Mouse (Mus musculus) left cerebral cortex, postnatal 4 days (tissue): ENCODE results near the gene Rtp4. TPM values are rescaled to one million over a fixed set of nuclear protein-coding genes. Genes with fewer than 3 reads are reported as not detected.
A peak's percentile ranks its signal among the peaks of the same experiment; 100 is the strongest.

ENCODE experiments used
- DNase-seq: peaks from one replicate; pipeline ENCODE4 v3.0.0-alpha.2; 2022
- intact Hi-C: fragments of 180-260 bp; cut with DNase I; formaldehyde crosslinking; loops from one replicate; pipeline ENCODE4 v1.15.1; 2025
- total RNA-seq, 2 experiments: library from RNA; stranded (reverse); gene quantifications; 2 replicates each; pipeline ENCODE4 v1.2.3; 2021

Gene Rtp4
- total RNA-seq, result 1 to 10 TPM in 1 of 2 experiments, under 1 TPM in 1; 0.93 to 1.1 TPM

DNA sequence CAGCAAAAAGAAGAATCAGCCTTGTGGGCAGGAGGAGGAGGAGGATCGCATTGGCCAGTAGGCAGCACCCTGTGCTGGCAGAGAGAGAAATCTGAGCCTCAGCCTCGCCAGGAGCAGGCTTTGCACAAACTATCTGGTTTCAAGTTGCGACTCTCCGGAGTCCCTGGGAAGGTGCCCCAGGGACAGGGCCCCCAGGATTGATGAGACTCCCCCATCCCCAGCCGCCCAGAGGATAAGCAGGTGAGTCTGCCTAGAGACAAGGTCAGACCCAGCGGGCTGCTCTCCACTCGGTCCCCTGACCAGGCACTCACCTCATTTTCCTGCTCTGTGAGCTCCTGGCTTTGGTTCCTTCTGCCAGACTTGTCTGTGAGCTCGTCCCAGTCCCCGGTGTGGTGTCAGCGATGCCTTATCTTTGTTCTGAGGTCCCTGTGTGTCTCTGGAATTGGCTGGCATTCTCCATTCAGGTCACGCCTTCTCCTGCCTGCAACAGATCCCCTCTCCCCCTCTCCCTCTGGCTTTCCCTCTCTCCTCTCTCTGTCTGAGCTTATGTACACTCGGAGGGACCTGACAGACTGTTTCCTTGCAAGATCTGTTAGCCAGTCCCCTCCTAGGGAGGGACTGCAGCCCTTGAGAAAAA, at the start of gene Rtp4, which contains the start of gene Masp1:
TSS of gene Rtp4 (plus strand) at position 57 of the 637 bp plus-strand sequence.
TSS of gene Masp1 (minus strand) at position 581 of the 637 bp plus-strand sequence.
- DNase-seq, result peak; percentile 33
- intact Hi-C loops, result no loop called here

DNA sequence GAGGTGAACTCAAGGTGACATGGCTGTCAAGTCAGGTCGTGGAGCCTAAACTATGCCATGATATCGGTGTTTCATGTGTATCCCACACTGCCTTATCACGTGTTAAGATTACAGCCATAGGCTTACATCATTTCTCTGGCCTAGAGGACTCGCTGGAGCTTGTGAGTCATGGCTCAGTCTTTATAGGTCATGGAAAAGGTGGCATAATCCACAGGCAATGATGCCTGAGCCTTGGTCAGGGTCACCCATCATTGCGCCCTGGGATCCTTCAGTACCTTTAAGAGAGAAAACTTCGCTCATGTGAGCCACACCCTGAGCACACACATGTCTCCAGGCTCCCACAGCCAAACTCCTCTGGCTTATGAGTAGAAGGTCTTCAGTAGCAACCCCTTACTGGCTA, 48.5 kb upstream of the Rtp4 start:
- DNase-seq, result no peak
- intact Hi-C loops, result no loop called here

DNA sequence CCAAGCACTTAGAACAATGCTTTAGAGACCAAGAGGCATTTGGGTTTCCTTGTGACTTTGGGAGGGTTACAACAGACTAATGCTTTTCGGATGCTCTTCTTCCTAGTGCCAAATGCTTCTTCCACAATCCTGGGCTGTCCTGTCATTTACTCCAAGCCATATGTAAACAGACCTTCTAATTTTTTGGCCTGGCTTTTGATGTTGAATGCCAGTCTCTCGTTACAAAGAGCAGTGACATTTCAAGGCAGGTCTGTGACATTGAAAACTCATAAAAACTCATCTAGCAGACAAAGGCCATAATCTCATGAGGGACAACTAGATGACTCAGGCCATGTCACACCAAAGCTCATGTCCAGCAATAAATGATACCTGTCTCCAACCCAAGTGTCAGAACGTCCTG, 48.0 kb upstream of the Rtp4 start:
- intact Hi-C loops, result no loop called here
- no peak for DNase-seq

DNA sequence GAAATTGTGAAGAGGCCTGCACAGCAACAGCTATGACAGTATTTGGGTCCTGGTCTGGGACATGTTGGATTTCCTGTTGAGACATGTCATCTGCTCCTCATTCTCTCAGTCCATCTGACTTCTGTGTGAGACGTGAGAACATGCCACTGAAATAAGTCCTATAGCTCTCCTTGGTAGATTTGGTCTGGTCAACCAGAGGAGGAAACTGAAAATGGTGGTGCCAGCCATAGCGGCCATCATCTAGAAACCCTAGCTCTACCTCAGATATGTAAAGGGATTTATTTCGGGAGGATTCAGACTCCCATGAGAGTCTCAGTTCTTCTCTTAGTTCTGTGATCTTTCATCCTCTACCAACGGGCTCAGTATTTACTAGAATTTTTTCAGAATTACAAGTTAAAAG, 44.4 kb upstream of the Rtp4 start:
- intact Hi-C loops, result no loop called here
- DNase-seq, result no peak

DNA sequence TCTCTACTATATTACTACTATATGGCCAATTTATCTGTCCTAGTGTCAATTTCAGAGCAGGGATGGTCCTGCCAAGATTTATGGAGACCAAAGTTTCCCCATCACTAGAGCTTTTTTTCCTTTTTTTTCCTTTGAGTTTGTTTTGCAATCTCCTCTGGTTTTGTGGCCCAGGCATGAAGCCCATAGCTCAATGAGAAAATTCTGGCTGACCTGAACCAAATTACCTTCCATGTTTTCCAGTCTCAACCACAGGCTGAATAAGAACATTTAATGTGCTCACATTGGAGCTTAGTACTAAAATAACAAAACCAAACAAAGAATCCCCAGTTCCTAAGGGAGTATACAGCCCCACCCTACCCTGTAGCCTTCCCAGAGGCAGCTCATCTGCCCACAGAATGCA, 43.5 kb upstream of the Rtp4 start:
- intact Hi-C loops, result no loop called here
- DNase-seq, result no peak

DNA sequence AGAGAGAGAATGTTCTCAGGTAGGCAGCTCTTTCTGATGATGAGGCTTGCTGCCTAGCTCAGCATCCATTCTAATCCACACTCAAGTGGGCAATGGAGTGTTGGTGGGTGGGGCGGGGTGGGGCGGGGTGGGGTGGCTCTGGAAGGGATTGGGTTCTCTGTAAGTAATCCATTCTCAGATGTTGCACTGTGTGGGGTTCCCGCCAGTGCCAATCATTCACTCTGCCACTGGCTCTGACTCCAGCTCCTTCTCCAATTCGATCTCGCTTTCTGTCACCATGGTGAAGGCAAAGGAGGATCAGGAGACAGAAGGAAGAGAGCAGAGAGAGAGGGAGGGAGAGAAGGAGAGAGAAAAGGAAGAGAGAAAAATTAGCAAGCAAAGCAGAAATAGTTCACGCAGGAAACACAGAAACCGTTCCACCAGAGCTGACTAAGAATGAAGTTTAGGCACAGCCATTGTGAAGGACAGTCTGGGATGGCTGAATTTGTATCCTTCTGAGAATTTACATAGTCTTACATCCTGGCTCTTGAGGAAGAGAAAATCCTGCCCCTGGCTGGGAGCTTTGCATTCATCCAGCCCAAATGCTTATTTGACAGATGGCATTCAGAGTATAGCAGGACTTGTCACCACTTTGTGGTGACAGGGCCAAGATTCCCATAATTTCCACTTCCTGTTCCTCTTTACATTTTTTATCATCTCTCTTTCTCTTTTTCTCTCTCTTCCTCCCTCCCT, 40.1 kb upstream of the Rtp4 start:
- no peak for DNase-seq
- intact Hi-C loops, result no loop called here

DNA sequence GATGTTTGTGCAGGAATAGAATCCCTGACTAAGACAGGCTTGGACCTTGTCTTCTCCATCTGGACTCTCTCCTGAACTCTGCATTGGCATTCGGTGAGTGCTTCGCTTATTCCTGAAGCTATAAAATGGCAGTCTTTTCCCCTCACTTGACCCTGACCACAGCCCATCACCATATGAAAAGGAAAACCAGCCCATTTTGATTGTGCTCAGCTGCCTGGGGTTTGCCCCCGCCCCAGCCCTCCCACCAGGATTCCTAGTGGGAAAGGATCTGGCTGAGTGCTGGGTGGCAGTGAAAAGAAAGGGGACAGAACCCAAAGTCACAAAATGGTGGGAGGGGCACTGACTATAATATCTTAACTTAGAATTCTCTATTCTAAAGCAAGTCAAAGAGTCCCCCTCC, 37.9 kb upstream of the Rtp4 start:
- DNase-seq, result no peak
- intact Hi-C loops, result no loop called here

DNA sequence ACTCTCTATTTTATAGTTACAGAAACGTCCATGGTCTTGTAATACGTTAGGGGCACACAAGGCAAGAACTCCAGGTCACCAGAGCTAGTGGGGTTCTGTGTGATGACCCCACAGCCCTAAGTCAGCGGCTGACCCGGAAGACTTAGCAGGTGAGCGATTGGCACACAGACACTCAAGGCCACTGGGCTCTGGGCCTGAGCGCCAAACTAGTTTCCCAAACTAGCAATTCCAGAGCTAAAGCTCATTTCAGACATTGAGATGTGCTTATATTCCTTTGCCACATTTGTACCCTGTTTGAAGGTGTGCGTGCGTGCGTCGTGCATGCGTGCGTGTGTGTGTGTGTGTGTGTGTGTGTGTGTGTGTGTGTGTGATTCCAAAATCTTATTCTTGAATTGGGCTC, 37.2 kb upstream of the Rtp4 start:
- DNase-seq, result no peak
- intact Hi-C loops, result no loop called here

DNA sequence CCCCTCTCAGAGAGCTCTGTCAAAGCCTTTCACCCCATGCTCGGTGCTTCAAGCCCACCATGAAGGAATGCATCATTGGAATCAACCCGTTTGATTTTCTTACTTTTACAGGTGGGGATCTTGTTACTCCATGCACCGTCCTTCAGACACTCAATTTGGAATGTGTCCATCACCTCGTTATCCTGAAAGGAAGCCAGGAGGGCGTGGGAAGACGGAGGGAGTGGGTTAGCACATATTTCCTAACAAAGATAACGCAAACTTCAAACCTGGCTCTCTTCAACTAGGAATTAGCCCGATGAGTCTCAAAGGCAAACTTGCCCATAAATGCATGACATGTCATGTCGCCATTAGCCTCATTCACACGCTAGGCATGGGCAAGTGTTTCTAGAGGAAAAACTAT, 36.8 kb upstream of the Rtp4 start:
- no peak for DNase-seq
- intact Hi-C loops, result no loop called here

DNA sequence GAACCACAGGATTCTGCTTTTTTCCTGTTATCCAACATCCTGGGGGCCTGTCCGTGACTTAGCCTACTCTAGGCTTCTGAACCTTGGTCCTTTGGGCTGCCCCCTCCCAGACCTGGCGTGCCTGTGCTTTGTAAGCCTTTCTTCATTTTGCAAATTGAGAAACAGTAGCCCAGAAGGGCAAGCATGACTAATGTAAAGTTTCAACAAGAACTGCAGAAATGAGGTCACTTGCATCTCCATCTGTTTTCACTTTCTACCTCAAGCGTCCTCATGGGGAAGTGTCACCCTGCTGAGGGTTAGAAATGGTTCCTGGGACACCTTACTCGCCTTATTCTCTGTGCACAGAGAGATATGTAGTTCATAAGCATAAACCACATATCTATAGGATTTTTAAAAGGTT, 27.3 kb upstream of the Rtp4 start:
- intact Hi-C loops, result no loop called here
- no peak for DNase-seq

DNA sequence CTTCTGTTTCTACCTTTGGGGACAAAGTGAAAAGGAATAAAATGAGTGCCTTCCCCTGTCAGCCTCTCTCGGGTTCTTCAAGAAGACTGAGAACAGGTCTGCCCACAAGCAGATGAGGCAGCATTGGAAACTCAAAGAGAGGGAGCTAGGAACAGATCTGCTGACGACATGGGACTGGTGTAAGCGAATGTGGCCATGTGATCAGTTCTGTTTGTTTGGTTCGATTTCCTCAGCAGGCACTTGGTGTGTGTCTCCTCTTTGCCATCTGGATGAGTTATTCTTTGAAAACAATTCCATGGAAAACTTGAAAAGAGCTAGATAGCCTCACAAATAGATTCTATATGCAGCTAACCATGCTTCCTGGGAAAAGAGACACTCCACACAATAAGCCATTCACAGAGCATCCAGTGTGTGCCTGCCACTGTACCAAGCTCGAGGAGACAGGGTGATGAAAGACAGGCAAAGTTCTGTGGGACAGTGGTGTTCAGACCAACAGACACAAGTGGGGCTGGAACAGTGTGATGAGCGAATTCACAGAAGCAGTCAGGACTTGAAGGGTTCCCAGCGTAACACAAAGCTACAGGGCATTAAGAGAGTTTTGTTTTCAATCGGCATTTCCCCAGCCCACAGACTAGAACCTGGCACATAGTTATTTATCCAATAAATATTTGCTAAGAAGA, 23.7 kb upstream of the Rtp4 start:
- DNase-seq, result no peak
- intact Hi-C loops, result no loop called here

DNA sequence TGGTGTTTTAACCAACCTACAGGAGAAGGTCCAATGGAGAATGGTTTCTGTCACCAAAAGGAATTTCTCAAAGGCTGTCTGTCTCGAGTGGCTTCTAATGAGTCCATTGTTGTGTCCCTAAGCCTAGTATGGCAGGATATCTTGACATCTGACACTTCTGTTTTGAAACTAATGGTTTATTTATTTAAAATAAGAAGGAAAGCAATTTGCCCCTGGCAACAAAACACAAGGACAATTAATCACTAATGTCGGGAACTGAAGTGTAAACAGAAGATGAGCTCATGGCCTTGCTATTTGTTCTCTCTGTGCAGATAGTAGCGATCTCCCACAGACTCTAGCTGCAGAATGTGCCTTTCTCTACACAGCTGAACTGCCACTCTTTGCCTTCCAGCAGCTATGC, 22.7 kb upstream of the Rtp4 start:
- intact Hi-C loops, result no loop called here
- DNase-seq, result no peak

DNA sequence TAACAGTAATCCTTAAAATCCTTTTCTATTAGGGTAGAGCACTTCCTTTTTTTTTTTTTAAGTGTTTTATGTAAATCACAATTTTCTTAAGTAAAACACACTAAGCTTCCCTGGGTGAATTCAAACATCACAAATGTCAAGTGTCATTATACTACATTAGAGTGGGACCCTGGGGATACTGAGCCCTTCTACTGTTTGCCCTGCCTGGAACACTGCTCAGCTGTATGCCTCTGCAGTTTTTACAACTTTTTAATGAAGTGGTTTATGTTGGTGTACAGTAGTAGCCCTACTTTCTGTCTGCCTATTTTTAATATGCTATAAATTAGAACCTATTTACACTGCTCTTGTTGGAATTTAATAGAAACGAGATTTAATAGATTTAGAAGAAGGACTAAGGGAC, 22.2 kb upstream of the Rtp4 start:
- no peak for DNase-seq
- intact Hi-C loops, result no loop called here

DNA sequence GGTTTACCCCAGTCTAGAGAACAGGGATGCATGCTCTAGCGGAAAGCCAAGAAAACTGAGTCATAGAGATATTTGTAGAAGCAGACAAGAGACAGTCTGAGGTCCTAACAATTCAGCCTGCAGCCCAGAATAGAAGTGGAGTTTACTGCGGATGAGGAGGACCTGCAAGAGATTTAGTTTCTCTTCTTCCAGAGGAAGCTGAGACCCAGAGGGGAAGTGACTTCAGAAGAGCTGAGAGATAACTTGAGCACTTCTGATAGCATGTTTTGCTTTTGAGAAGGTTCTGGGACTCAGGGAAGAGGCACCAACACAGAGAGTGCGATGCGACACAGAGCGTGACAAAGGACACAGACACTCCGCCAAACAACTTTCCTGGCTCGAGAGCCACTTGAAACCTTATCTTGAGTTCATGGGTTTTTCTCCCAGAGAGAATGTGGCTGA, 21.4 kb upstream of the Rtp4 start:
- intact Hi-C loops, result no loop called here
- no peak for DNase-seq

DNA sequence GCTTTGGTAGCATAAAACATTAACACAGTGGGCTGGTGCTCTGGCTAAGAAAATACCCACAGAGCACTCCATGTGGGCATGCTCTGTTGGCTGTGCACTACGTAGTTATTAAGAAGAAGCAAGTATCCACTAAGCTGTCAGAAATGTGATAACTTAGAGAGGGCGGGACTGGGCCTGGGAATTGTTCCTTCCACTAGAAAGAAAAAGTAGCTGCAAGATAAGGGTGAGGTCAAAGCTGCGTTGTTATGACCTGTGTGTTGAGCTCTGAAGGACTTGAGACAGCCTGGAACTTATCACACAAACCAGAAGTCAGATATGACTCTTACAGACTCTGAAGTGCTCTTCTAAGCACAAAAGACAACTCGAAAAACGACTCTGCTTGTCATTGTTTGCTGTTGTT, 19.5 kb upstream of the Rtp4 start:
- intact Hi-C loops, result no loop called here
- DNase-seq, result no peak

DNA sequence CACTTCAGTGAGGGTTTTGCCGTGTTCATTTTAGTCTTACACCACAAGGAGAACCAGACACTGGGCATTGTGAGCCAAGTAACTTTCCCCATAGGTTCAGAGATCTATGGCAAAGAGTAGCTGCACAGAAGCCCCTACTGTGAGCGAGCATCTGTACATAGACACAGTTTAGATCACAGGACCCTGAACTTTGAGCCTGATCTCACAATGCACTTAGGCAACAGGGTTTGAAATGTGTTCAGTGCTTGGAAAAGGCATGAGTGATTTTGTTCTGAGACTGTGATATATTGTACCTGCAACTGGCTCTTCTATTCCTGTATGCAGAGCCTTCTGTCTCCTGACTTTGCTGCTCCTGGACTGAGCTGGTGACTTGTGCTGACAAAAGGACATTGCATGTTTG, 18.8 kb upstream of the Rtp4 start:
- no peak for DNase-seq
- intact Hi-C loops, result no loop called here

DNA sequence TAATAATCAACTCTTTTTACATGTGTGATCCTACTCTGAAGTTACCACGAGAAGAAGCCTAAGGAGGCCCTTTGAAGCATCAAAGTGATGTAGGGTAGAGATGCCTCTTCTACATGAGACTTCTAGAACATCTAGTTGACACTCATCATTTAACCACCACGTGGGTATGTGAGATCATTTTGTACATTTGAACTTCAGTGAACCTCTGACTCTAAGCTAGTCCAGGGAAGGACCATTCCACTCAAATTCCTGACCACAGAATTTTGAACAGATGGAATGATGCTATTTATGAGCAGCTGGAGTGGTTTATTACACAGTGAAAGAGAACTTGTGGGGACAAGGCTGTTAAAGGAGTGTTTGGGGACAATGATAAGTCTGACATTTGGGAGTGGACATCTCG, 17.6 kb upstream of the Rtp4 start:
- DNase-seq, result no peak
- intact Hi-C loops, result no loop called here

DNA sequence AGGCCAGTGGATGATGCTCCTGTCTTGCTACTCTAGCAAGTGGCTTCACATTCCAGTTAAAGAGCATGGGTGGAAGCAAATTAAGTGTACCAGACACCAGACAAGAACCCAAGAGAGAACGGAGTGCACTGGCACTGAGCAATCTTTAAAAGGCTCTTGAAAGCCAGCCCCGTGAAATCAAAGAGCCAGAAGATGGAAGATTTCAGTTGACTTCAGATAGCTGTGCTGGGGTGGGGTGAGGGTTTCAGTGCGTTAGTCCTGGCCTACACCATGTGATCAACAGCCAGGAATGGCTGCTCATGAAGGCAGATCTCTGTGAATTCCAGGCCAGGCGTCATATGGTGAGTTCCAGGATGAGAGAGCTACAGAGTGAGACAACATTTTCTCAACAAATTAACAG, 16.7 kb upstream of the Rtp4 start:
- intact Hi-C loops, result no loop called here
- DNase-seq, result no peak

DNA sequence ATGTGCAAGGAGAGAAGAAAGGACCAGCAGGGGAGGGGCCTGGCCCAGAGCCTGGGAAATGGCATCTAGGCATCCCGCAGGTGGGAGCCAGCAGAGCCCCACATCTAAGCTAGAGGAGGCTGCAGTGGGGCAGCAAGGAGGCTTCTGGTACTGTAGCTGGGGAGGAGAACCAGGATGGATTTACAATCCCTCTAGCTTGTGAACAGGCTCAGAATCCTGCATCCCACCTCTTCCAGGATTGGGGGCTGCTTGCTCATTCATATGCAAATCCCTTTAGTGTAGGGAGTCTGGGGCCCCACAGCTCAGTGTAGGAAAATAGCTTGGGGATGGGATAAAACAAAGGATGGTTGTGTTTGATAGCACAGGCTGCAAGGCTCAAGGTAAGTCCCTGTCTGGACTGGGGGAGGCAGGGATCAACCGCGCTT, 15.8 kb upstream of the Rtp4 start:
- DNase-seq, result peak; percentile 25
- intact Hi-C loops, result no loop called here

DNA sequence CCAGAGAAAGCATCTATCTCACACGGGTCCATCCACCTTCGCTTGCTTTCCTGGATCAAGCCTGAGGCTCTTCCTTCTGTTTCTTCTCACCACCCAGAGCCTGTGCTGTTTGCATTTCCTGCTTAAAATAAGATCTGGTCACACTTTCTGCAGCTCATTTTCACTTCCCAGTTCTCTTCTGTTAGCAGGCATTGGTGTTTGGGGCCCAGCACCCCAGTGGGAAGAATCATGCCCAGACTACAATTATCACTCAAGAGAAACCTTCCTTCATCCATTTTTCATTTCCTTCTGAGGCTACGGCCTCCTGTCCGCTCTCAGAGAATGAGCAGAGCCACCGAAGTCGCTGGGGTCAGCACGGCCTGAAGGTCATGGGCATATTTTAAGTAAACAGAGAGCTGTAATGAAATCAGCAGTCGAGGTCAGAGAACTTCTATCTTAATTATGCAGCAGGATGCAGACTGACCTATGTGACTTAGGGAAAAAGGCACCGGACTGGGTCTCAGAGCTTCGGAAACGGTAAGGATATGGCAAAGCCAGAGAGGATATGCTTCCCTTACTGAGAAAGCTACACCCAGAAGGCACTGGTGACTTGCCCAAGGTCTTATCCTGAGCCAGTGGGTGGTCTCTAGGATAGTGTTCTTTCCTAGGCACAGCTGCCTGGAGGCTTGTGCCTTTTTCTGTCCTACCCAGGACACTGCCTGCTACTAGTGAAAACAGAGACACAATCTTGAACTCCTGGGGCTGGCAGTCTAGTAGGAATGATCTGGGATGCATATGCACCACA, 14.0 kb upstream of the Rtp4 start:
- intact Hi-C loops, result no loop called here
- DNase-seq, result no peak
